ENCODE assay signal across 12 mouse cellular contexts in genomic region chr15:5495187-5495849, GRCm38 (mm10).
DNase-seq lines count a peak whose midpoint lies in the region; ATAC-seq and TF ChIP-seq lines count a peak whose summit lies in the region.
"Had no signal": no experiment of that assay in that cellular context is flagged by ENCODE, and none has a peak within 500 bp of the region (broad histone marks: within the 10 kb centered on the region; RNA-seq: fewer than 3 reads in every experiment).

No protein-coding gene starts in this region.

- peak; percentile 17 to 29 for DNase-seq in heart, adult 9 months (ENCODE audit: low spot score in 2 of 2)
- DNase-seq in heart, postnatal 4 days, result no peak
- peak; percentile 39 for DNase-seq in Patski (ENCODE audit: low read depth, low spot score)
- DNase-seq in fat pad, adult 2 months (ENCODE audit: extremely low read depth, low read depth, low spot score), result peak; percentile 49
- DNase-seq in thymus, postnatal 36 days, result no peak
- no peak for DNase-seq in left cerebral cortex, postnatal 10 days (ENCODE audit: extremely low spot score in 1 of 2, low spot score in 2 of 2)
- no peak for DNase-seq in thymus, postnatal 25 days
- DNase-seq: kidney, adult 11 months; layer of hippocampus, adult 9-11 months had no signal

- TF ChIP-seq CTCF in Patski (IDR thresholded peaks at IDR 0.05), result no peak

- H3K27me3 ChIP-seq in Patski, result no peaks in the 10 kb centered on the region
- H3K27me3 ChIP-seq: limb, embryonic 13.5 days; megakaryocyte, embryonic 14.5 days had no signal

- intact Hi-C loops in left cerebral cortex, postnatal 10 days (cut with DNase I), result no loop called here

- peak; percentile 85 for ATAC-seq in Patski
- peak; percentile 84 for ATAC-seq in megakaryocyte, adult 5-6 weeks (ENCODE audit: poor library complexity, severe bottlenecking)

- POLR2A ChIA-PET in Patski (lab: Charles Lee), result no interaction called here

- CTCF ChIA-PET in Patski (lab: Charles Lee), result interaction anchor here (0.9 to 2.5 kb wide), 2 partner anchors 10 to 30 kb away, joined by 3 to 10 read pairs; no protein-coding TSS in a partner anchor

- in situ Hi-C loops in Patski (cut with MboI; ENCODE audit: low pct_unique_long_range_greater_than_20kb), result no loop called here

Comparison
In these comparisons a context has a peak if more than half of its experiments do, and no peak if none do; other contexts are left out.
1. DNase-seq: peak in heart, adult 9 months (2 of 2), Patski (single experiment) and fat pad, adult 2 months (single experiment); none in heart, postnatal 4 days (single experiment), thymus, postnatal 36 days (0 of 2), left cerebral cortex, postnatal 10 days (0 of 2) and thymus, postnatal 25 days (single experiment).